Mouse (Mus musculus) ES-Bruce4 (cell line): ENCODE results near the gene Ryr3. TPM values are rescaled to one million over a fixed set of nuclear protein-coding genes. Genes with fewer than 3 reads are reported as not detected.
A peak's percentile ranks its signal among the peaks of the same experiment; 100 is the strongest.

Experiments
- H3K27ac ChIP-seq: 2 replicates; pipeline ENCODE4 v1.5.1; 2012; ENCODE audit warnings: low read length, inconsistent platforms; ENCODE audit not compliant: insufficient read depth
- H3K27me3 ChIP-seq: 2 replicates; pipeline ENCODE4 v1.6.1; 2012; ENCODE audit warnings: mild to moderate bottlenecking, low read length, inconsistent platforms; ENCODE audit not compliant: control insufficient read depth, poor library complexity, insufficient read depth, severe bottlenecking
- H3K36me3 ChIP-seq: 2 replicates; pipeline ENCODE4 v1.6.1; 2012; ENCODE audit warnings: inconsistent platforms, mild to moderate bottlenecking, low read length, moderate library complexity; ENCODE audit not compliant: control insufficient read depth, poor library complexity, insufficient read depth, severe bottlenecking
- H3K4me1 ChIP-seq: one replicate; pipeline ENCODE4 v1.8.1; 2011; ENCODE audit warnings: low read length; ENCODE audit not compliant: control insufficient read depth, insufficient read depth
- H3K4me3 ChIP-seq: 2 replicates; pipeline ENCODE4 v1.5.1; 2011; ENCODE audit warnings: low read depth, mild to moderate bottlenecking, low read length
- H3K9ac ChIP-seq: 2 replicates; pipeline ENCODE4 v1.6.1; 2012; ENCODE audit warnings: low read depth, mild to moderate bottlenecking, inconsistent platforms; ENCODE audit not compliant: poor library complexity, severe bottlenecking
- H3K9me3 ChIP-seq: replicated peaks from 2 replicates; pipeline ENCODE4 v1.6.1; 2012; ENCODE audit warnings: mild to moderate bottlenecking, low read length, inconsistent platforms; ENCODE audit not compliant: control insufficient read depth, poor library complexity, insufficient read depth, severe bottlenecking
- CTCF ChIP-seq: IDR thresholded peaks from one replicate; pipeline ENCODE4 v1.8.1; 2011; ENCODE audit warnings: low read depth, low read length
- EP300 ChIP-seq: IDR thresholded peaks from 2 replicates; pipeline ENCODE4 v1.6.1; 2011; ENCODE audit warnings: low read depth, low read length; ENCODE audit not compliant: insufficient read depth
- POLR2A ChIP-seq: IDR thresholded peaks from one replicate; pipeline ENCODE4 v1.8.1; 2011; ENCODE audit warnings: low read length; ENCODE audit not compliant: insufficient read depth
- polyA plus RNA-seq: library from polyadenylated mRNA; stranded (reverse); fragments of >200 nt; gene quantifications from 2 replicates; pipeline ENCODE4 v1.2.4, GENCODE M21; 2011; ENCODE audit warnings: low read depth; ENCODE audit not compliant: missing spikeins, insufficient read depth, insufficient read length

Ryr3 gene
- polyA plus RNA-seq, 1 experiment, result 0.06 TPM

DNA sequence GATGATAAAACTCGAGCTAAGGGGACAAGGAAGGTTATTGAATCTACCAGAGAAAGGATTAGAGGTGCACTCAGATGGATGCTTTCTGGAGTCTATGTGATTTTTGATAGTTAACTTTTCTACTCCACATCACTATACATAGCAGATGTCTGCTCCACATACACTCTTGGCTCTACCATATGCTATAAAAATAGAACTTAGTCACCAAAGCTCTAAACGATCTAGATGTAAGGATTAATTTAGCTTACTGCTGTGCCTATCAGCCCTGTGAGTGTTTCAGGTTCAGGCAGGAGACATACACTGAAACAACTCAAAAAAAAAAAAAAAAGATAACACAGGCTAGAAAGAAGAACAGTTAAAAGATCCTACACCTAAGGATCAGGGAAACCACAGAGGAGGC lies 410.9 kb downstream of the Ryr3 start:
- Histone ChIP-seq H3K36me3 (no peaks in the 10 kb centered on the region), H3K4me3 (no peak overlapping the region), H3K27me3 (no peaks in the 10 kb centered on the region), H3K9me3 (no peaks in the 10 kb centered on the region), H3K27ac (no peak overlapping the region), H3K4me1 (no peaks in the 10 kb centered on the region), H3K9ac (no peak overlapping the region)
- TF ChIP-seq POLR2A (no peak), CTCF (no peak), EP300 (no peak)

DNA sequence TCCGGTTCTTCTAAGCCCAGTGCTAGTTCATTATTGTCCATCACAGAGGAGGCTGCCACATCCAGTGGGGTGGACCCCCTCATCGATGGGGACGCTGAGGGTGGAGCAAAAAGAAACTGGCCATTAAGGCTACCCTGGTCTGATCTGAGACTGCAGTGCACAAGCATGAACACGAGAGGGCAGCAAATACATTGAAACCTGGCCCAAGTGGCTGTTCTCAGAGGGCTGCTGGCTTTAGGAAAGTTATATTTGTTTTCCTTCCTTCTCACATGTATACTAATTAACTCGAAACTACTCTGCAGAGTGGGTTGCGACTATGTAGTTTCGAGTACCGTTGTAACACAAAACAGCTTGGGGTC lies 416.9 kb downstream of the Ryr3 start:
- Histone ChIP-seq H3K4me1 (no peaks in the 10 kb centered on the region), H3K27me3 (no peaks in the 10 kb centered on the region), H3K9me3 (no peaks in the 10 kb centered on the region), H3K4me3 (no peak overlapping the region), H3K36me3 (no peaks in the 10 kb centered on the region), H3K27ac (no peak overlapping the region), H3K9ac (no peak overlapping the region)
- TF ChIP-seq CTCF (peak; percentile 78), EP300 (no peak)

DNA sequence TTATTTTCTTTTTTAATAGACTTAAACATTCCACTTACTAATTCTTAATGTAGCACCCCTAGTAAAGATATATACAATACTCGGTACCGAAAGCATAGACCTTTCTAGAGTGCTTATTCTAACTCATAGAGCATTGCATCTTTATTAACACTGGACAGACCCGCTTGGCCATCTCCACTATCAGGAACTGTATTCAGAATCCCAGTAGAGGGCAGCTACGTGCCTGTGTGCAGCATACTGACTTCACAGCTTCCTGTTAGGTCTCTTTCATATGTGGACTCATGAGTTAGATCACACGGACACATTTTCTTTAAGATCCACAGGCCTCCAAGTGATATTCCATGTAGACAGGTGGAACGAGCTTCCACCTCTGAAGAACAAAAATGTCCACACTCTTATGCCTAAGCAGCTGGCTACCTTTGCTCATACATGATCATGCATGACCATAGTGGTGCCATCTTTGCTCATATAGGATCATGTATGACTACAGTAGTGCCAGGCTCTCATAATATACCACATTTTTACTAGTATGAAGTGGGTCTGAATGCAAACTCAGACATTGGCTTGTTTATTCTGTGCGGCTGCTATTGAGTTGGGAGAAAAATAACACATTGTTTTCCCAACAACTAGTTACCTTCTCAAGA lies 417.4 kb downstream of the Ryr3 start:
- Histone ChIP-seq H3K4me1 (no peaks in the 10 kb centered on the region), H3K36me3 (no peaks in the 10 kb centered on the region), H3K27ac (no peak overlapping the region), H3K9ac (no peak overlapping the region), H3K27me3 (no peaks in the 10 kb centered on the region), H3K4me3 (no peak overlapping the region), H3K9me3 (no peaks in the 10 kb centered on the region)
- no peak for TF ChIP-seq EP300
- no peak for TF ChIP-seq CTCF
- TF ChIP-seq POLR2A, result no peak

DNA sequence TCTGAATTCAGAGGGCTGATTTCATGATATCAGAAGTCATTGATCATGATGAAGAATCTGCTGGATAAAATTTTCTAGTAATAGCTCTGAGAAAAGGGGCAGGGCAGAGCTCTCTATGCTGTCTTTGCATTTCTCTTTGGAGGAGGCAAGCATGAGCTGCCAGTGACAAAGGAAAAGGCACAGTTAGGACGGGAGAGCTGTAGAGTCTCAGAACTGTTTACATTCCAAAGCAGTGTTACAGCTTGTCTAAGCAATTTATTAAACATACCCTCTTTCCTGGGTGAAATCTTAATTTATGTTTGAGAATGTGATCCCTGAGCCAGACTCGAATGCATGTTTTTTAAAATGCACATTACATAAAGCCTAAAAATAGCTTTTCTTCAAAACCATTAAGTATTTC lies 435.3 kb downstream of the Ryr3 start:
- Histone ChIP-seq H3K27ac (no peak overlapping the region), H3K9ac (no peak overlapping the region), H3K36me3 (no peaks in the 10 kb centered on the region), H3K9me3 (no peaks in the 10 kb centered on the region), H3K4me3 (no peak overlapping the region), H3K27me3 (no peaks in the 10 kb centered on the region), H3K4me1 (no peaks in the 10 kb centered on the region)
- TF ChIP-seq CTCF (no peak), EP300 (no peak), POLR2A (no peak)

DNA sequence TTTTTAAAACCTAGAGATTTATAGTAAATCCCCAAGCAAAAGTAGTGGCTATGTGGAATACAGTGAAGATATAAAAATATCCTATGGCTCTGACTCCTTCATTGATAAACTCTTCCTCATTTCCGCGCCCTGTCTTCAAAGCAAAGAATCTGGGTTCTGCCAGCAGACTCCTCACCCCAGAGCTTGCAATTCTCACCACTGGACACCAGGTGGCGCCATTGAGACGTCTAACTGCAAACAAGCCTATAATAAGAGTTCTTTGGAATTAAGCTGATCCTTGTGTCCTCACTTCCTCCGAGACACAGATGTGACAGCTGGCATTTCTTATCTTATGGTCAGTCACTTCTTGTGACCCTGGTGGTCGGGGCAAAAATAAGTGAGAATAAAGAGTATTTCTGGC lies 442.1 kb downstream of the Ryr3 start:
- no peak overlapping the region for H3K9ac ChIP-seq
- no peaks in the 10 kb centered on the region; the same call in 1 of the 2 replicates for H3K27me3 ChIP-seq
- H3K36me3 ChIP-seq, result no peaks in the 10 kb centered on the region
- no peaks in the 10 kb centered on the region for H3K4me1 ChIP-seq
- no peak overlapping the region for H3K4me3 ChIP-seq
- H3K27ac ChIP-seq, result no peak overlapping the region
- H3K9me3 ChIP-seq, result no peaks in the 10 kb centered on the region
- TF ChIP-seq POLR2A, result no peak
- peak; percentile 76 for TF ChIP-seq CTCF

DNA sequence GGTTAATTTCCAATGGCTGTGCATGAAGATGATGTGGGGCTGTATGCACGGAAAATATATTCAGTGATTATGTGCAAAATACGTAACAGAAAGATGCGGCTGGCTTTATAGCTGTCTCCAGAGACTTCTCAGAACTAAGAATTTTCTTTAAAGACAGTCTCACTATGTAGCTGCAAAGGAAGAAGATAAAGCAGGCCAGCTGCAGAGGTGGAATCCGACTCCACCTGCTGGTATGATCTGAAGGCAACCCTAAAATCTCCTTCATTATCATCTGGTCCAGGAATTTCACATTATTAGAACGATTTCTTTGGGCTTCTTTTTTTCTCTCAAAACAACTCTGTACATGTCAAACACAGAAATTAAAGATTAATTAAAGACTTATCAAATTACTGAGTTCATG lies 449.2 kb downstream of the Ryr3 start:
- Histone ChIP-seq H3K9ac (no peak overlapping the region), H3K36me3 (no peaks in the 10 kb centered on the region), H3K27ac (no peak overlapping the region), H3K27me3 (no peaks in the 10 kb centered on the region), H3K9me3 (no peaks in the 10 kb centered on the region), H3K4me3 (no peak overlapping the region), H3K4me1 (no peaks in the 10 kb centered on the region)
- TF ChIP-seq EP300 (no peak), CTCF (peak; percentile 25)
